Comparison of ENCODE assay signal across 31 mouse cellular contexts in the genomic region with DNA sequence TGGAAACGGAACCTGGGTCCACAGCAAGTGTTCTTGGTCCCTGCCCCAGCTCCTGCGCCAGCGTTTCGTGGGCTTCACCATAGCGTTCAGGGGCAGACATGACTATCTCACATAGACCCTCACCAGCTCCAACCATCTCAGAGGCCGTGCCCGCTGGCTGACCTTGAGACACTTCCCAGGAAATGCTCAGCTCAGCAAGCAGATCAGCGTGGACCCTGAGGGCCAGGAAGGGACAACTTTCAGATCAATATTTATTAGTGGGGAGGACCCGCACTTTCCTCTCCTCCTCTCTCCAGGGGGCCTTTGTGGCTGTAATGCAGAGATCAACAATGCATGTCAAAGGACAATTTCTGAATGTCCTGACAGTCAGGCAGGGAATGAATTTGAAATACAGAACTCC. TPM values are rescaled to one million over a fixed set of nuclear protein-coding genes. Genes with fewer than 3 reads are reported as not detected.
"Had no signal": no experiment of that assay in that cellular context is flagged by ENCODE, and none has a peak within 500 bp of the region (broad histone marks: within the 10 kb centered on the region; RNA-seq: fewer than 3 reads in every experiment).

No protein-coding gene starts in this region.

- H3K4me1 ChIP-seq: embryonic facial prominence, embryonic 12.5 days; embryonic facial prominence, embryonic 13.5 days; embryonic facial prominence, embryonic 15.5 days; forebrain, embryonic 12.5 days; forebrain, embryonic 13.5 days; forebrain, embryonic 15.5 days; heart, embryonic 10.5 days had no signal

- H3K36me3 ChIP-seq: embryonic facial prominence, embryonic 12.5 days; embryonic facial prominence, embryonic 13.5 days; embryonic facial prominence, embryonic 15.5 days; forebrain, embryonic 10.5 days; forebrain, embryonic 12.5 days; forebrain, embryonic 15.5 days; heart, embryonic 10.5 days had no signal

- ATAC-seq: forebrain, embryonic 13.5 days; forebrain, embryonic 14.5 days; forebrain, embryonic 15.5 days; forebrain, embryonic 16.5 days; forebrain, postnatal 0 days had no signal

- H3K4me3 ChIP-seq: embryonic facial prominence, embryonic 12.5 days; embryonic facial prominence, embryonic 13.5 days; embryonic facial prominence, embryonic 15.5 days; erythroblast, embryonic 14.5 days; forebrain, embryonic 10.5 days; forebrain, embryonic 12.5 days; forebrain, embryonic 13.5 days; forebrain, embryonic 15.5 days; gastrocnemius, adult 2 months; heart, adult 2 months; heart, embryonic 10.5 days had no signal

- H3K27ac ChIP-seq: embryonic facial prominence, embryonic 12.5 days; embryonic facial prominence, embryonic 13.5 days; embryonic facial prominence, embryonic 15.5 days; forebrain, embryonic 10.5 days; forebrain, embryonic 12.5 days; forebrain, embryonic 13.5 days; forebrain, embryonic 15.5 days; heart, adult 2 months; heart, embryonic 10.5 days had no signal

- DNase-seq: cerebellum, adult 9-10 months; cerebellum, adult 9-11 months; cerebellum, postnatal 10 days; cerebellum, postnatal 14 days; cerebellum, postnatal 25 days; embryo, embryonic 11 days; forebrain, postnatal 0 days; gastrocnemius, postnatal 10 days; gastrocnemius, postnatal 14 days; gastrocnemius, postnatal 25 days; gastrocnemius, postnatal 36 days; heart, adult 11 months; heart, adult 18-20 months; heart, adult 2 months had no signal

- H3K4me2 ChIP-seq: embryonic facial prominence, embryonic 12.5 days; embryonic facial prominence, embryonic 13.5 days; embryonic facial prominence, embryonic 15.5 days; forebrain, embryonic 12.5 days; forebrain, embryonic 13.5 days; forebrain, embryonic 15.5 days; heart, embryonic 11.5 days had no signal

- H3K9me3 ChIP-seq: embryonic facial prominence, embryonic 12.5 days; embryonic facial prominence, embryonic 13.5 days; embryonic facial prominence, embryonic 15.5 days; forebrain, embryonic 10.5 days; forebrain, embryonic 12.5 days; forebrain, embryonic 13.5 days; forebrain, embryonic 15.5 days; heart, embryonic 10.5 days had no signal

- H3K27me3 ChIP-seq: embryonic facial prominence, embryonic 12.5 days; embryonic facial prominence, embryonic 13.5 days; embryonic facial prominence, embryonic 15.5 days; forebrain, embryonic 13.5 days; forebrain, embryonic 15.5 days had no signal

- H3K9ac ChIP-seq: embryonic facial prominence, embryonic 12.5 days; embryonic facial prominence, embryonic 13.5 days; embryonic facial prominence, embryonic 15.5 days; forebrain, embryonic 12.5 days; forebrain, embryonic 13.5 days; forebrain, embryonic 15.5 days; forebrain, postnatal 0 days had no signal

RNA-seq across cellular contexts. Expression of gene 1700016H13Rik, which starts 9.1 kb away (rescaled TPM):
- polyA plus RNA-seq: cortical plate, adult 2 months; embryonic facial prominence, embryonic 14.5 days; erythroblast, embryonic 14.5 days; forebrain, embryonic 12.5 days; frontal cortex, adult 2 months; heart, embryonic 10.5 days; heart, embryonic 11.5 days had no signal

RNA-seq across cellular contexts. Expression of gene Slc10a6, which starts 35.7 kb away (rescaled TPM):
- polyA plus RNA-seq: cortical plate, adult 2 months; forebrain, embryonic 10.5 days; forebrain, embryonic 11.5 days; forebrain, embryonic 12.5 days; forebrain, embryonic 13.5 days; forebrain, embryonic 15.5 days; forebrain, embryonic 16.5 days had no signal
